Mouse (Mus musculus): ENCODE measurements around the gene Trim2.
A peak's percentile ranks its signal among the peaks of the same experiment; 100 is the strongest.

Gene Trim2

GRCm38 (mm10) chr3:84306777-84307176, at the start of gene Trim2:
TSS of gene Trim2 (minus strand) at chr3:84306877.
- DNase-seq (ENCODE audit: low spot score in 2 of 2), result no peak

GRCm38 (mm10) chr3:84355930-84356689, 49.4 kb upstream of the Trim2 start:
- DNase-seq (ENCODE audit: low spot score in 2 of 2), result peak; percentile 37 to 57

GRCm38 (mm10) chr3:84352353-84353034, 45.8 kb upstream of the Trim2 start:
- peak; percentile 49 to 51 for DNase-seq (ENCODE audit: low spot score in 2 of 2)

- no peak for DNase-seq (ENCODE audit: low spot score in 2 of 2)
These were observed 43.6 kb upstream of the Trim2 start for GRCm38 (mm10) chr3:84350311-84350710.

GRCm38 (mm10) chr3:84349771-84350170, 43.1 kb upstream of the Trim2 start:
- no peak for DNase-seq (ENCODE audit: low spot score in 2 of 2)

- no peak for DNase-seq (ENCODE audit: low spot score in 2 of 2)
These were observed 40.7 kb upstream of the Trim2 start for GRCm38 (mm10) chr3:84347426-84347825.

GRCm38 (mm10) chr3:84346456-84347150, 39.9 kb upstream of the Trim2 start:
- no peak for DNase-seq (ENCODE audit: low spot score in 2 of 2)

GRCm38 (mm10) chr3:84345646-84345980, 38.9 kb upstream of the Trim2 start:
- no peak for DNase-seq (ENCODE audit: low spot score in 2 of 2)

GRCm38 (mm10) chr3:84344725-84345645, 38.3 kb upstream of the Trim2 start:
- peak; percentile 57 to 71 for DNase-seq (ENCODE audit: low spot score in 2 of 2)

GRCm38 (mm10) chr3:84343101-84343500, 36.4 kb upstream of the Trim2 start:
- no peak for DNase-seq (ENCODE audit: low spot score in 2 of 2)

- no peak for DNase-seq (ENCODE audit: low spot score in 2 of 2)
These were observed 35.1 kb upstream of the Trim2 start for GRCm38 (mm10) chr3:84341811-84342210.

GRCm38 (mm10) chr3:84337585-84337984, 30.9 kb upstream of the Trim2 start:
- DNase-seq (ENCODE audit: low spot score in 2 of 2), result peak; percentile 45 to 48

GRCm38 (mm10) chr3:84336342-84336741, 29.7 kb upstream of the Trim2 start:
- DNase-seq (ENCODE audit: low spot score in 2 of 2), result no peak

- DNase-seq (ENCODE audit: low spot score in 2 of 2), result no peak
These were observed 28.9 kb upstream of the Trim2 start for GRCm38 (mm10) chr3:84335421-84336073.

- DNase-seq (ENCODE audit: low spot score in 2 of 2), result no peak
These were observed 28.2 kb upstream of the Trim2 start for GRCm38 (mm10) chr3:84334771-84335420.

GRCm38 (mm10) chr3:84333400-84334349, 27.0 kb upstream of the Trim2 start:
- DNase-seq (ENCODE audit: low spot score in 2 of 2), result peak; percentile 44 to 53

GRCm38 (mm10) chr3:84330210-84330609, 23.5 kb upstream of the Trim2 start:
- no peak for DNase-seq (ENCODE audit: low spot score in 2 of 2)

- DNase-seq (ENCODE audit: low spot score in 2 of 2), result no peak
These were observed 18.3 kb upstream of the Trim2 start for GRCm38 (mm10) chr3:84324967-84325441.

- DNase-seq (ENCODE audit: low spot score in 2 of 2), result no peak
These were observed 17.8 kb upstream of the Trim2 start for GRCm38 (mm10) chr3:84324478-84324877.

Data from spleen, postnatal 36 days (tissue).